ENCODE assay signal across 19 mouse cellular contexts in the genomic region with DNA sequence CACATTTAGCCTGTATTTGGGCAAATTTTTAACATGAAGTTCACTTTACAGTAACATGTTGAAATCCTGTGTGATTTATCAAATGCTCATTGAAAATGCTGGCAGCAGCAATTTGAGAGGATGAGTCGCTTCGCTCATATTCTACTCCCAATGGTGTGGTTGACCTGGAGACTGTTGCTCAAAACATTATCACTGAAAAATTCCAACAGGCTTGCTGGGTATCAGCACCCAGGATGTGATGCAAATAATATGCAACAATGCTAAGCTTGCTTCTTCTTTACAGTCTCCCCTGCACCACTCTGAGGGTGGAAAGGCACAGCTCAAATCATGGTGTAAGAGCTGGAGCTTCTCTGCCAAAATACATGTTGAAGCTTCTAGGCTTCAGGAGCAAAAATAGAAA.
"Had no signal": no experiment of that assay in that cellular context is flagged by ENCODE, and none has a peak within 500 bp of the region (broad histone marks: within the 10 kb centered on the region; RNA-seq: fewer than 3 reads in every experiment).

No protein-coding gene starts in this region.

- H3K4me1 ChIP-seq: lung, embryonic 15.5 days; megakaryocyte, embryonic 14.5 days; midbrain, embryonic 13.5 days; midbrain, embryonic 15.5 days; neural tube, embryonic 13.5 days; neural tube, embryonic 15.5 days had no signal

- H3K4me3 ChIP-seq: lung, embryonic 15.5 days; megakaryocyte, embryonic 14.5 days; midbrain, embryonic 13.5 days; midbrain, embryonic 15.5 days; neural tube, embryonic 13.5 days; neural tube, embryonic 15.5 days had no signal

- H3K27ac ChIP-seq: lung, embryonic 15.5 days; macrophage; midbrain, embryonic 13.5 days; midbrain, embryonic 15.5 days; neural tube, embryonic 13.5 days; neural tube, embryonic 15.5 days had no signal

- DNase-seq: liver, postnatal 0 days; lung, adult 2 months; lung, postnatal 14 days; lung, postnatal 36 days; retina, postnatal 1 day; right cerebral cortex, adult 18-20 months; right cerebral cortex, postnatal 25 days; right cerebral cortex, postnatal 4 days; spleen, adult 18-20 months; thymus, adult 18-20 months; thymus, postnatal 14 days; thymus, postnatal 36 days had no signal
